Mouse (Mus musculus) hindbrain, embryonic 12.5 days (tissue): ENCODE measurements around the gene Ptpra. TPM values are rescaled to one million over a fixed set of nuclear protein-coding genes. Genes with fewer than 3 reads are reported as not detected.

Experiments used
- ATAC-seq: fragments of 200-750 bp; cut with Nextera tagmentation; 2 replicates; pipeline ENCODE4 v1.8.0; 2017; ENCODE audit warnings: moderate TSS enrichment; ENCODE audit not compliant: low FRiP score
- H3K27ac ChIP-seq: fragments of 300-500 bp; sonication (generic); 2 replicates; pipeline ENCODE4 v1.5.1; 2016; ENCODE audit warnings: mild to moderate bottlenecking
- H3K27me3 ChIP-seq: fragments of 300-500 bp; sonication (generic); 2 replicates; pipeline ENCODE4 v1.6.1; 2016; ENCODE audit warnings: mild to moderate bottlenecking
- H3K36me3 ChIP-seq: fragments of 300-500 bp; sonication (generic); 2 replicates; pipeline ENCODE4 v1.6.1; 2016; ENCODE audit warnings: mild to moderate bottlenecking
- H3K4me1 ChIP-seq: fragments of 300-500 bp; sonication (generic); 2 replicates; pipeline ENCODE4 v1.6.1; 2016
- H3K4me2 ChIP-seq: fragments of 300-500 bp; sonication (generic); replicated peaks from 2 replicates; pipeline ENCODE4 v1.6.1; 2016; ENCODE audit warnings: mild to moderate bottlenecking
- H3K4me3 ChIP-seq: fragments of 300-500 bp; sonication (generic); 2 replicates; pipeline ENCODE4 v1.5.1; 2016; ENCODE audit warnings: mild to moderate bottlenecking
- H3K9ac ChIP-seq: fragments of 300-500 bp; sonication (generic); 2 replicates; pipeline ENCODE4 v1.6.1; 2016; ENCODE audit warnings: mild to moderate bottlenecking, moderate library complexity
- H3K9me3 ChIP-seq: fragments of 300-500 bp; sonication (generic); replicated peaks from 2 replicates; pipeline ENCODE4 v1.6.1; 2016; ENCODE audit warnings: mild to moderate bottlenecking
- WGBS: fragments of 180-500 bp; shearing (Covaris S2); methylation state at CpG from one replicate; pipeline ENCODE4 v1.1.7; 2016; 5-methylcytosine and 5-hydroxymethylcytosine counted together
- polyA plus RNA-seq: library from polyadenylated mRNA; unstranded; fragments of >200 nt; fragmentation: Nextera tagmentation; extraction: Ambion mirVana; gene quantifications from 2 replicates; pipeline ENCODE4 v1.2.1, GENCODE M21; 2016

Ptpra gene
- polyA plus RNA-seq, 1 experiment from 2014 or later, result 129 TPM

GRCm38 (mm10) chr2:130424126-130424853 is 25.8 kb upstream of the Ptpra start, which contains the start of the genes Vps16 and Pced1a:
TSS of gene Vps16 (plus strand) at chr2:130424339.
TSS of gene Pced1a (minus strand) at chr2:130424701.
- no peaks in the 10 kb centered on the region for H3K9me3 ChIP-seq
- peaks cover 18% of the 10 kb centered on the region for H3K4me1 ChIP-seq
- WGBS, result 1% methylated on average over 58 of the region's 58 CpGs
- peak within 1 kb of the TSS; percentile 67 for H3K4me3 ChIP-seq
- no peaks in the 10 kb centered on the region for H3K36me3 ChIP-seq
- H3K27ac ChIP-seq, result peak within 1 kb of the TSS; percentile 90
- ATAC-seq, result peak; percentile 96
- H3K27me3 ChIP-seq, result no peaks in the 10 kb centered on the region
- H3K4me2 ChIP-seq, result peak within 1 kb of the TSS; percentile 62
- H3K9ac ChIP-seq, result peak within 1 kb of the TSS; percentile 83

DNA sequence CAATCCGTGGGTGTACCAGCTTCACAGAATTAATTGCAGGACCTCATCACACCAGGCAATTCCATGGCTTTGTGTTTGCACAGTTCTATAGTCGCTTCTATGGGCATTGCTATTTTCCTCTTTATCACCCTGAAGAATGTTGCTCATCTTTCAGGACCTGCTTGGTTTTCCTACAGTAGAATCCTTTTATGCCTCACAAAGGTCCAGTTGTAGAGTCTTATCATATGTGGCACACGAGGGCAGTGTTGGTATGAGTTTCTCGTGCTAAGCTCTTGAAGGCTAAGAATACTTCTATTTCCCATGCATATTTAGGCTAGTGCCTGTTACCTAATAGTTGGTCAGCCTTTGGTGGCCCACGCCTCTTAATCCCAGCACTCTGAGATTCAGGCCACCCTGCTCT is 25.0 kb upstream of the Ptpra start:
- Histone ChIP-seq H3K4me1 (peaks cover 18% of the 10 kb centered on the region), H3K36me3 (no peaks in the 10 kb centered on the region), H3K27me3 (no peaks in the 10 kb centered on the region), H3K4me3 (peak overlapping the region; percentile 67), H3K27ac (no peak overlapping the region), H3K9ac (peak overlapping the region; percentile 83), H3K4me2 (peak overlapping the region; percentile 62), H3K9me3 (no peaks in the 10 kb centered on the region)
- ATAC-seq, result no peak
- WGBS, result 51% methylated on average over 5 of the region's 5 CpGs

DNA sequence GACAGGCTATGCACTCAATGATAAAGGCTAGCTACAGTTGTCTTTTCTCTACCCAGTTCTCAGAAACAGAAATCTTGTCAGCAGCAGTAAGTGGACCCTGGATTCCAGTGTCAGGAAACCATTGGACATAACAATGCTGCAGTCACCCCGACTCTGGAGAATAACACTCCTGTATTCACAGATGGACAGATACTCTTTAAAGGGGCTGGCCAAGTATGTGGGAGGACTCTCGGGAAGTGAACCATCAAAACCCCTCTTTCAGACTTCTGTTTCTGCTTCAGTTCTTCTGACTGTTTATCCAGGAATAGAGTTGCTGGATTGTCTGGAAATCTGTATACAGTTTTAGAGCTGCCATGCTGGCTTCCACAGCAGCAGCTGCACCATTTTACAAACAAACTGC is 20.2 kb upstream of the Ptpra start:
- H3K9ac ChIP-seq, result no peak overlapping the region
- 67% methylated on average over 2 of the region's 2 CpGs for WGBS

DNA sequence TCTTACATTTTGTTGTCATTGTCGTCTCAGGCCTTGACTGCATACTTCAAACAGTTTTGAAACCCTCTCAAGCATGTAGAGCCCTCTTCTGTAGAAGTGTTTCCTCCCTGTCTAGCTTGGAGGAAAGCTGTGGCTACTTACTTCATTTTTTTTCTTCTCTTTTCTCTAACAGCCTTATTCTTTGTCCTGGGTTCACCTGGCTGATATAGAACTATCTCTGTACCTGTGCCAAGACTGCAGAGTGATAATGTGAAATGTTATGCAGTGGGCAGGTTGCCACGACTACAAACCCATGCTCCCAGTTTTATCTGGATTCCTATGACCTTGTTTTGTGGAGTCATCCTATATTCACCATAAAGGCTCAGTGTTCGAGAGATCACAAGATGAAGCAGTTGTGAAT is 19.6 kb upstream of the Ptpra start:
- no peak for ATAC-seq
- Histone ChIP-seq H3K4me3 (no peak overlapping the region), H3K4me2 (no peak overlapping the region), H3K9ac (no peak overlapping the region), H3K9me3 (no peaks in the 10 kb centered on the region), H3K36me3 (peaks cover 6% of the 10 kb centered on the region; the same call in 1 of the 2 replicates), H3K27ac (no peak overlapping the region), H3K27me3 (no peaks in the 10 kb centered on the region), H3K4me1 (peaks cover under 1% of the 10 kb centered on the region)
- 90% methylated on average over 3 of the region's 3 CpGs for WGBS

More for the DNA sequence above, 20.2 kb upstream of the Ptpra start:
- Histone ChIP-seq H3K36me3 (peaks cover 6% of the 10 kb centered on the region; the same call in 1 of the 2 replicates), H3K9me3 (no peaks in the 10 kb centered on the region), H3K27me3 (no peaks in the 10 kb centered on the region), H3K4me1 (peaks cover 7% of the 10 kb centered on the region), H3K27ac (no peak overlapping the region), H3K4me3 (no peak overlapping the region), H3K4me2 (no peak overlapping the region)
- ATAC-seq, result no peak

- Histone ChIP-seq H3K4me1 (no peaks in the 10 kb centered on the region), H3K9me3 (no peaks in the 10 kb centered on the region), H3K4me3 (no peak overlapping the region), H3K4me2 (no peak overlapping the region), H3K27me3 (no peaks in the 10 kb centered on the region), H3K27ac (no peak overlapping the region), H3K36me3 (peaks cover 9% of the 10 kb centered on the region; the same call in 1 of the 2 replicates), H3K9ac (no peak overlapping the region)
- 90% methylated on average over 3 of the region's 3 CpGs for WGBS
- no peak for ATAC-seq
Observed at GRCm38 (mm10) chr2:130432157-130432556, 17.9 kb upstream of the Ptpra start.

DNA sequence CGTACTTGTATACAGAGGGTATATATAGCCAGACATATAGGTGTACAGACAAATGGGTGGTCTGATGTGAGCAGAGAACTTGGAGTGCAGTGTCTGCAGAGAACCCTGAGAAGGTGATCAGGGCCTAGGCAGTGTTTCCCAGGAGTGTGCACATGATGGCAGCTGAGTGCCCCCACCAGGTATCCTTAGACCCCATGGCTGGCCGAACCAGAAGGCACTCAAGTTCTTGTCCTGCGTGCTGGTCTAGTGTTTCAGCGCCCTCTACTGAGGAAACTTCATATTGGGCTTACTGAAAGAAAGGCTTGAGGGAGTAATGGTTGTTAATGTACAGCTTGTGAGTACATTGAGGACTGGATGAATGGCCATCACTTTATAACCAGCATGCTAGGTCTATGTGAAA is 16.9 kb upstream of the Ptpra start:
- Histone ChIP-seq H3K27me3 (no peaks in the 10 kb centered on the region), H3K36me3 (peaks cover 17% of the 10 kb centered on the region), H3K4me1 (no peaks in the 10 kb centered on the region), H3K9ac (no peak overlapping the region), H3K27ac (no peak overlapping the region), H3K4me3 (no peak overlapping the region), H3K4me2 (no peak overlapping the region), H3K9me3 (no peaks in the 10 kb centered on the region)
- WGBS, result 26% methylated on average over 4 of the region's 4 CpGs
- ATAC-seq, result no peak

- Histone ChIP-seq H3K4me1 (no peaks in the 10 kb centered on the region), H3K36me3 (peaks cover 51% of the 10 kb centered on the region), H3K4me2 (no peak overlapping the region), H3K9me3 (no peaks in the 10 kb centered on the region), H3K4me3 (no peak overlapping the region), H3K27ac (no peak overlapping the region), H3K27me3 (no peaks in the 10 kb centered on the region), H3K9ac (no peak overlapping the region)
- 95% methylated on average over 1 of the region's 1 CpGs for WGBS
- ATAC-seq, result no peak
Observed at GRCm38 (mm10) chr2:130436769-130437168, 13.3 kb upstream of the Ptpra start.

DNA sequence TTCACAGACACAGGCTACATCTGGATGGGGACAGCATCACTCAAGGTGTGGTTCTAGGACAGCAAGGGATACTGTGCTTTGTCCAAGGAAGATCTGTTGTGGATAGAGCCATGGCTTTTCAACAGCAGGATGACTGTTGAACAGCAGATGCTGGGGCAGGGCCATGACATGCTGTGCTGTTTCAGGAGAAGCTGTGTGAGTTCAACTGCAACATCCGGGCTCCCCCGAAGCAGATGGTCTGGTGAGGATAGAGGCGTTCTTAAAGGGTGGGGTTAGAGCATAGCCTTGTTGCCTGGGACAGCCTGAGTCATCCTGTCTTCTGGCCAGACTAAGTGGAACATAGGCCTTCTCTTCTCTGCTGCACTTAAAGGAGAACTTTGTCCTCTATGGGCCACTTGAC is 11.2 kb upstream of the Ptpra start:
- Histone ChIP-seq H3K36me3 (peaks cover 68% of the 10 kb centered on the region), H3K4me1 (no peaks in the 10 kb centered on the region), H3K4me3 (no peak overlapping the region), H3K27me3 (no peaks in the 10 kb centered on the region), H3K4me2 (no peak overlapping the region), H3K27ac (no peak overlapping the region), H3K9me3 (no peaks in the 10 kb centered on the region), H3K9ac (no peak overlapping the region)
- ATAC-seq, result no peak
- WGBS, result 91% methylated on average over 3 of the region's 3 CpGs

- WGBS, result 94% methylated on average over 4 of the region's 4 CpGs
- Histone ChIP-seq H3K9ac (no peak overlapping the region), H3K27me3 (no peaks in the 10 kb centered on the region), H3K4me3 (no peak overlapping the region), H3K36me3 (peaks cover 76% of the 10 kb centered on the region), H3K9me3 (no peaks in the 10 kb centered on the region), H3K27ac (no peak overlapping the region), H3K4me2 (no peak overlapping the region), H3K4me1 (no peaks in the 10 kb centered on the region)
- ATAC-seq, result no peak
Observed at GRCm38 (mm10) chr2:130439840-130440480, 10.1 kb upstream of the Ptpra start.

DNA sequence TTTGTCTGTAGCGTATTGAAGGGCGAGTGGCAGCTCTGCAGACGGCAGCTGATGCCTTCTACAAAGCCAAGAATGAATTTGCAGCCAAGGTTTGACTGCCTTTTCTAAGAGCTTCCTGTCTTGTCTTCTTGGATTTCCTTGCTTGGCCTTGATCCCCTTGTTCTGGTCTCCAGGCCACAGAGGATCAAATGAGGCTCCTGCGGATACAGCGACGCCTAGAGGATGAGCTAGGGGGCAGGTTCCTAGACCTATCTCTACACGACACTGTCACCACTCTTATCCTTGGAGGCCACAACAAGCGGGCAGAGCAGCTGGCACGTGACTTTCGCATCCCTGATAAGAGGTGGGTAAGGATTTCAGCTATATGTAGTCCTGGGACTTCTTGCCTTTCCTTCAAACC is 7.9 kb upstream of the Ptpra start:
- no peaks in the 10 kb centered on the region for H3K9me3 ChIP-seq
- no peak for ATAC-seq
- H3K4me3 ChIP-seq, result no peak overlapping the region
- peaks cover 76% of the 10 kb centered on the region for H3K36me3 ChIP-seq
- H3K4me2 ChIP-seq, result no peak overlapping the region
- 0 out of 2 replicates have a peak, but pooled peaks cover 3% of the 10 kb centered on the region for H3K27me3 ChIP-seq
- H3K9ac ChIP-seq, result no peak overlapping the region
- H3K4me1 ChIP-seq, result no peaks in the 10 kb centered on the region
- 88% methylated on average over 10 of the region's 10 CpGs for WGBS
- H3K27ac ChIP-seq, result no peak overlapping the region

DNA sequence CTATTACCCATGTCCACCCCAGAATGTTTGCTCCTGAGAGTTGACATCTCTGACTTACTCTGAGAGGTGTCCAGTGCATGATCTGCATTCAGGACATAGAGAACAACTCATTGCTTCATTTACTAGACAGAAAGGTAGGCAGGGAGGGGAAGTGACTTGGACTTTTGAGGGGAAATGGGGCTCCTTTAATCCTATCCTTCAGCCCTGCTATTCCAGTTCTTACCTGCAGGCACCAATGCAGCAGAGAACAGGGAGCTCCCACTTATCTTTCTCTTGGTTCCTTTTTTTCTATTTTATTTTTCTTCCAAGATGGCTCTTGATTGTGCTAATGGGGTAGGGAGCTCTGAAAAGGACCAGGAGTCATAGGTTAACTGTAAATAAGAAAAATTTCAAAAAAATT is 1.6 kb upstream of the Ptpra start:
- no peak overlapping the region for H3K4me3 ChIP-seq
- no peak for ATAC-seq

GRCm38 (mm10) chr2:130449021-130449793 is 871 bp upstream of the Ptpra start:
- Histone ChIP-seq H3K4me2 (peak overlapping the region; percentile 84), H3K4me3 (peak overlapping the region; percentile 84), H3K9me3 (no peaks in the 10 kb centered on the region), H3K4me1 (peaks cover 22% of the 10 kb centered on the region), H3K9ac (peak overlapping the region; percentile 76), H3K36me3 (peaks cover 8% of the 10 kb centered on the region), H3K27ac (no peak overlapping the region), H3K27me3 (peaks cover 9% of the 10 kb centered on the region; the same call in 1 of the 2 replicates)
- WGBS, result 9% methylated on average over 17 of the region's 17 CpGs
- ATAC-seq, result peak; percentile 18; the same call in 1 of the 2 replicates

More for the DNA sequence above, 1.6 kb upstream of the Ptpra start:
- Histone ChIP-seq H3K4me1 (peaks cover 22% of the 10 kb centered on the region), H3K27ac (no peak overlapping the region), H3K27me3 (peaks cover 9% of the 10 kb centered on the region; the same call in 1 of the 2 replicates), H3K9ac (no peak overlapping the region), H3K4me2 (no peak overlapping the region), H3K36me3 (peaks cover 15% of the 10 kb centered on the region), H3K9me3 (no peaks in the 10 kb centered on the region)
